Mouse (Mus musculus) stomach, embryonic 15.5 days (tissue): ENCODE data around the gene Mindy4. TPM values are rescaled to one million over a fixed set of nuclear protein-coding genes. Genes with fewer than 3 reads are reported as not detected.

ENCODE experiments used
- ATAC-seq: fragments of 200-750 bp; cut with Nextera tagmentation; 2 replicates; pipeline ENCODE4 v1.8.0; 2017; ENCODE audit warnings: low read depth, moderate number of reproducible peaks, moderate TSS enrichment; ENCODE audit not compliant: insufficient read depth, low FRiP score
- H3K27ac ChIP-seq: fragments of 300-500 bp; sonication (generic); 2 replicates; pipeline ENCODE4 v1.5.1; 2015; ENCODE audit warnings: mild to moderate bottlenecking, inconsistent platforms
- H3K27me3 ChIP-seq: fragments of 300-500 bp; sonication (generic); replicated peaks from 2 replicates; pipeline ENCODE4 v1.6.1; 2015; ENCODE audit warnings: inconsistent platforms
- H3K36me3 ChIP-seq: fragments of 300-500 bp; sonication (generic); 2 replicates; pipeline ENCODE4 v1.6.1; 2015; ENCODE audit warnings: inconsistent platforms
- H3K4me1 ChIP-seq: fragments of 300-500 bp; sonication (generic); 2 replicates; pipeline ENCODE4 v1.6.1; 2015; ENCODE audit warnings: inconsistent platforms
- H3K4me2 ChIP-seq: fragments of 300-500 bp; sonication (generic); 2 replicates; pipeline ENCODE4 v1.6.1; 2015; ENCODE audit warnings: mild to moderate bottlenecking, inconsistent platforms
- H3K4me3 ChIP-seq: fragments of 300-500 bp; sonication (generic); replicated peaks from 2 replicates; pipeline ENCODE4 v1.5.1; 2015; ENCODE audit warnings: inconsistent platforms
- H3K9ac ChIP-seq: fragments of 300-500 bp; sonication (generic); 2 replicates; pipeline ENCODE4 v1.6.1; 2015; ENCODE audit warnings: inconsistent platforms
- H3K9me3 ChIP-seq: fragments of 300-500 bp; sonication (generic); 2 replicates; pipeline ENCODE4 v1.6.1; 2016; ENCODE audit warnings: inconsistent platforms
- whole genome bisulfite sequencing: fragments of 180-500 bp; shearing (Covaris S2); methylation state at CpG from one replicate; pipeline ENCODE4 v1.1.7; 2015; 5-methylcytosine and 5-hydroxymethylcytosine counted together
- polyA plus RNA-seq: library from polyadenylated mRNA; unstranded; fragments of >200 nt; fragmentation: Nextera tagmentation; extraction: Ambion mirVana; gene quantifications from 2 replicates; pipeline ENCODE4 v1.2.1, GENCODE M21; 2015

Gene Mindy4
- polyA plus RNA-seq, 1 experiment from 2014 or later, result 8.7 TPM

DNA sequence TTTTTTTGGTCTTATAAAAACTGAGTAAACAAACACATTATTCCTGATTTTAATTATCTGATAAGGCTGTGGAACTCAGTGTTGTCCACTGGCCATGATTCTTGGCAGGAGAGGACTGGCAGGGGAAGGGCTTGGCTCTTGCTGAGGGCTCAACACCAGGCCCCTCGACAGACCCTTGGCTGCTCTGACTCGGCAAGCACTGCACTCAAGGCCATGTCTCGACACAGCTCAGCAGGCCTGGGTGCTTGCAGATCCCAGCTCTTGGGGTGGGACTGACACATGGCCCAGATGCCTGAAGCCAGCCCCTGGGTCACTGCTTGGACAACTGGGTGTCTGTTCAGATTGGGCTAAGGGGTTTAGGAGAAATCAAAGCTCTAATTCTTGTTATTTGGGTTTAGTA is 11.4 kb downstream of the Mindy4 start:
- H3K36me3 ChIP-seq, result 0 out of 2 replicates have a peak, but pooled peaks cover 6% of the 10 kb centered on the region
- no peaks in the 10 kb centered on the region for H3K9me3 ChIP-seq
- no peaks in the 10 kb centered on the region for H3K27me3 ChIP-seq
- H3K4me3 ChIP-seq, result no peak overlapping the region
- ATAC-seq, result no peak
- no peaks in the 10 kb centered on the region for H3K4me1 ChIP-seq
- H3K27ac ChIP-seq, result no peak overlapping the region
- no peak overlapping the region for H3K4me2 ChIP-seq
- no peak overlapping the region for H3K9ac ChIP-seq
- WGBS, result 67% methylated on average over 3 of the region's 3 CpGs

DNA sequence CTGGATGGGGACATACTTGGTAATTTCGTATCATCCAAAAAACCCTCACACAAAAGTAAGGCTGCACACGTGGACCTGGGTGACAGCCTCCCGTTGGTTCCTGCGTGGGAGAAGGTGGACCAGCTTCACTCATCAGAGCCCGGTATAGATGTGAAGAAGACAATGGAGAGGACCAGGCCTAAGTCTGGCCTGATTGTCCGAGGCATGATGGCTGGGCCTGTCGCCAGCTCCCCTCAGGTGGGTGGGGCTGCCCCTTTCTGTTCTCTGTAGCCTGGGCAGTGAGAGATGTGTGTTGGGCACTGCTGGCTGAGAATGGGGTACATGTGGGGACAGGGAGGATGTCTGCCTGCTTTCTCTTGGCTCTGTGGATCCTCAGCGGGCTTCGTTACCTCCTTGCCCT is 15.0 kb downstream of the Mindy4 start:
- H3K9me3 ChIP-seq, result no peaks in the 10 kb centered on the region
- H3K27ac ChIP-seq, result no peak overlapping the region
- H3K9ac ChIP-seq, result no peak overlapping the region
- 0 out of 2 replicates have a peak, but pooled peaks cover 6% of the 10 kb centered on the region for H3K36me3 ChIP-seq
- H3K27me3 ChIP-seq, result no peaks in the 10 kb centered on the region
- WGBS, result 88% methylated on average over 9 of the region's 9 CpGs
- H3K4me1 ChIP-seq, result no peaks in the 10 kb centered on the region
- ATAC-seq, result no peak
- H3K4me2 ChIP-seq, result no peak overlapping the region
- H3K4me3 ChIP-seq, result no peak overlapping the region

DNA sequence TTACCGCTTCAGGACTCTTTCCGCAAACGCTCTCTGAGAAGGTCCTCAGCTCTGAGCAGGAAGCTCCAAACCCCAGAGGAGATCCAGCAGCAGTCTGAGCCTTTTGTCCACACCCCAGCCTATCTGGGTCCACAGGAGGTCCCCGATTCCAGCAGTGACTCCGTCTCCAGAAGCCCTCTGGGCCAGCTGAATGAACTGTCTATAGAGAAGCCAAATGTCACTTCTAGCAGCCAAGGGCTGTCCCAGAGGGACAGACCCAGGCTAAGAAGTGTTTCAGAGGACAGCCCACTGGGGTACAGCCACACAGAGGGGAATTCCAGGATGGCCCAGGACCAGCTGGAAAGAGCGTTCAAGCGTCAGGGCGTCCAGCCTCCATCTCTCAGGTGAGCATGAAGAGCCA is 20.8 kb downstream of the Mindy4 start:
- Histone ChIP-seq H3K9ac (no peak overlapping the region), H3K27ac (no peak overlapping the region), H3K4me3 (no peak overlapping the region), H3K36me3 (peaks cover 7% of the 10 kb centered on the region), H3K4me2 (no peak overlapping the region), H3K9me3 (no peaks in the 10 kb centered on the region), H3K4me1 (no peaks in the 10 kb centered on the region), H3K27me3 (no peaks in the 10 kb centered on the region)
- no peak for ATAC-seq
- 97% methylated on average over 8 of the region's 8 CpGs for WGBS

DNA sequence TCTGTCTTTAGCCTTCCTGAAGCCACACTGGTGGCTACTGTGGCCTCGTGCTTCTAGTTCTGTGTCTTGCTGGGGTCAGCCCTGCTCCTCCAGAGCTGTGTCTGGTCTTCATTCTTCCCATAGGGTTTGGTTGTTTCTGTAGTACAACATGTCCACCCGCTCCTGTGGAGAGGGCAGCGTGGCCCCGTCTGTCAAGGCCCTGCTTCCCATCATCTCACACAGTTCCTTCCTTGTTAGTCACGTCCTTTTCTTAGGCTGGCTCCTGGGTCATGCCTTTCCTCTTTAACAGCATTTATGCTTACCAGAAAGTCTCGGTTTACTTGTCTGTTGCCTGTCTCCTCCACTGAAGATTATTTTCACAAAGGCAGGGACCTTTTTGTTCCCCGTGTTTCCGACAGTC is 26.9 kb downstream of the Mindy4 start:
- no peak for ATAC-seq
- no peaks in the 10 kb centered on the region for H3K36me3 ChIP-seq
- no peak overlapping the region for H3K4me2 ChIP-seq
- H3K27me3 ChIP-seq, result no peaks in the 10 kb centered on the region
- no peaks in the 10 kb centered on the region for H3K9me3 ChIP-seq
- WGBS, result 79% methylated on average over 8 of the region's 8 CpGs
- no peak overlapping the region for H3K27ac ChIP-seq
- H3K4me1 ChIP-seq, result no peaks in the 10 kb centered on the region
- H3K4me3 ChIP-seq, result no peak overlapping the region
- H3K9ac ChIP-seq, result no peak overlapping the region

DNA sequence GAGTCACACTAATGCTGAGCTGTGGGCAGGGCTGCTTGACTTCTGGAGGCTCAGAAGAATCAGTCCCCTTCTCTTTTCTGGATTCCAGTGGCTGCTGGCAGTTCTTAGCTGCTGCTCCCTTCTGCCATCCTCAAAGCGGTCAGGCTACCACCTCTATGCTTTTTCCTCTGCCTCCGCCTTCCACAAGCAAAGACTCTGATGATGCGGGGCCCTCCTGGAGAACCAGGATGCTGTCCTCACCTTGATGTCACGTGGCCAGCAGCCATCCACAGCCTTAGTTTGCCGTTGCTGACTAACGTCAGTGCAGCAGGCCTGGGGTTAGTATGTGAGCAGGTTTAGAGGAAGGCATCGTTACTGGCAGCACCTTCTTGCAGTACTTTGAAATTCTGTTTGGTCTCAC is 28.9 kb downstream of the Mindy4 start:
- no peak overlapping the region for H3K4me2 ChIP-seq
- 85% methylated on average over 7 of the region's 7 CpGs for WGBS
- no peak overlapping the region for H3K27ac ChIP-seq
- H3K9ac ChIP-seq, result no peak overlapping the region
- no peaks in the 10 kb centered on the region for H3K9me3 ChIP-seq
- no peaks in the 10 kb centered on the region for H3K27me3 ChIP-seq
- ATAC-seq, result no peak
- no peaks in the 10 kb centered on the region for H3K4me1 ChIP-seq
- H3K4me3 ChIP-seq, result no peak overlapping the region
- no peaks in the 10 kb centered on the region for H3K36me3 ChIP-seq

DNA sequence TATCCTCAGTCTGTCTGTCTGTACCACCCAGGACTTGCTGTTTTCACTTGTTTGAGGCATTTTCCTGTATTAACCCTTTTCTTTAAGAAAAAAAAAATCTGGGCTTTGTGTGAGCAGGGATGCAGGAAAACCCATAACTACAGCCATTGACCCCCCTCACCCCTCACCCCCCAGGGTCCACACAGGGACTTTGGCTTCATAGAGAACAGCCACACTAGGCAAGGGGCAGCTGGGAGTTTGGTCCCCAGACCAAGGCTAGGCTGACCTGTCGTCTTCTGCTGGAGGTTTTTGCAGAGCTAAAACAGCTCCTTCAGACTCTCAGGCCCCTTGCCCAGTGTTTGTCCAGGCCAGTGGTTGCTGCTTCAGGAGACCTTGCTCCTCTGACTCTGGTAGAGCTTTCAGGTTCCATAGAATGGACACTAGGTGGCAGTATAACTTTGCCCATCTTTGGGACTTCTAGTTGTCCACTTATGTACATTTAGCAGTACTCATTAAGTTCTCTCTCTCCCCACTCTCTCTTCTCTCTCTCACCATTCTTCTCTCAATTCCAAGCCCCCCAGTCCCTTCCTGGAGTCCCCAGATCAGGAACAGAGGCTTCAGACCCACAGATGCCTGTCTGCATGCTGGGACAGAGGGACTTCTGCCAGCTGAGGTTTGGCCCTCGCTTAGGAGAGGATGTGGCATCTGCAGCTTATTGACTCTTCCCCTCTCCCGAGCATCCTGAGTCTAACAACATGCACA is 29.5 kb downstream of the Mindy4 start:
- Histone ChIP-seq H3K27ac (no peak overlapping the region), H3K9me3 (no peaks in the 10 kb centered on the region), H3K4me3 (no peak overlapping the region), H3K36me3 (no peaks in the 10 kb centered on the region), H3K9ac (no peak overlapping the region), H3K4me1 (no peaks in the 10 kb centered on the region), H3K4me2 (no peak overlapping the region), H3K27me3 (no peaks in the 10 kb centered on the region)
- ATAC-seq, result no peak
- 54% methylated on average over 3 of the region's 3 CpGs for WGBS

DNA sequence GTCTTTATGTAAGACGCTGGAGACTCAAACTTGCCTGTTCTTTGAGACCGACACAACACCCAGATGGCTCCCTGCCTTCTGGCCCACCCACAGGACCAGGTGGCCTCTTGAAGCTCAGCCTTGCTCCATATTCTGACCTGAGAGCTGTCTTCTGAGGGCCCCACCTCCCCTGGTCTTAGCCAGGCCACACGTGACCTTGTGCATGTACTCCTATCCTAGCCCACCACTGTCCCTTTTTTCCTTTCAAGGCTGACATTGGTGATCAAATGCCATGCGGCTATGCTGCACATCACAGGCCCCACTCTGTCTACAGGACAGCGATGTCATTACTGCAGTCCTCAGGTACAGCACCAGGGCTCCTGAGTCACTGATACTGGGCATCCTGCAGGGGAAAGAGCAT is 30.1 kb downstream of the Mindy4 start:
- H3K9ac ChIP-seq, result no peak overlapping the region
- ATAC-seq, result no peak
- no peaks in the 10 kb centered on the region for H3K4me1 ChIP-seq
- H3K27me3 ChIP-seq, result no peaks in the 10 kb centered on the region
- H3K4me2 ChIP-seq, result no peak overlapping the region
- WGBS, result 92% methylated on average over 5 of the region's 5 CpGs
- no peaks in the 10 kb centered on the region for H3K36me3 ChIP-seq
- no peak overlapping the region for H3K4me3 ChIP-seq
- no peaks in the 10 kb centered on the region for H3K9me3 ChIP-seq
- H3K27ac ChIP-seq, result no peak overlapping the region

DNA sequence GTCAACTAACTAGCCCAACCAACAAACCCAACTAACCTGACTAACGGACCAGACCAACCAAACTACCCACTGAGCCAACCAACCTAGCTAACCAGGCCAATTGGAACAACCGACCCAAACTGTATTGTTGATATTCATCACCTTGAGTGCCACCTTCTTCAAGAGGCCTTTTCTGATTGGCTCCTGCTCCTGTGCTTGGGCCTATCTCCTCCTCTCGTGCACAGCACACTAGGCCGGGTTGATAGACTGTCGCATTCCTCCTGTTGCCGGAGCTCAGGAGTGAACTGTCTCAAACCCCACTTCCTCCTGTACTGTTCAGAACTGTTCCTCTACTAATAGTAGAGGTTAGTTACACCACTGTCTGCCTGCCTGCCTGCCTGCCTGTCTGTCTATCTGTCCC is 31.5 kb downstream of the Mindy4 start:
- H3K4me1 ChIP-seq, result no peaks in the 10 kb centered on the region
- H3K9ac ChIP-seq, result no peak overlapping the region
- no peaks in the 10 kb centered on the region for H3K9me3 ChIP-seq
- H3K4me3 ChIP-seq, result no peak overlapping the region
- H3K36me3 ChIP-seq, result no peaks in the 10 kb centered on the region
- 84% methylated on average over 6 of the region's 6 CpGs for WGBS
- H3K4me2 ChIP-seq, result no peak overlapping the region
- ATAC-seq, result no peak
- H3K27ac ChIP-seq, result no peak overlapping the region
- H3K27me3 ChIP-seq, result no peaks in the 10 kb centered on the region

DNA sequence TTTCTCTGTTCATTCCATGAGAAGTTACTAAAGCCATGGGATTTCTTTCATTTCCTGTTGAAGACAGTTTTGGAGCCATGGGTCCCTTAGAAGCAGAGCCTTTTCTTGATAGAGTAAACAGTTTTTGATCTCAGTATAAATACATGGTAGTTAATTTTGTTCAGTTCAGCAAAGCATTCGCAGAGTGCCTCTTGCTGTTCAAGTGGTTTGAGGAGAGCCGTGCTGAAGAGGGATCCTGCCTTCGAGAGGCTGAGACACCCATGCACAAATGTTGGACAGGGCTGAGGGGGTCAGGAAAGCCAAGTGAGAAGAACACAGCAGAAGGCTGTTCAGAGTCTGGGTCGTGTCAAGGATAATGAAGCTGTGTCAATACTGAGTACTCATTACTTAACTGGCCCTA is 32.5 kb downstream of the Mindy4 start:
- no peaks in the 10 kb centered on the region for H3K36me3 ChIP-seq
- no peaks in the 10 kb centered on the region for H3K4me1 ChIP-seq
- 45% methylated on average over 4 of the region's 4 CpGs for WGBS
- no peak overlapping the region for H3K27ac ChIP-seq
- H3K4me3 ChIP-seq, result no peak overlapping the region
- no peak overlapping the region for H3K9ac ChIP-seq
- H3K27me3 ChIP-seq, result no peaks in the 10 kb centered on the region
- no peak overlapping the region for H3K4me2 ChIP-seq
- no peak for ATAC-seq
- no peaks in the 10 kb centered on the region for H3K9me3 ChIP-seq

DNA sequence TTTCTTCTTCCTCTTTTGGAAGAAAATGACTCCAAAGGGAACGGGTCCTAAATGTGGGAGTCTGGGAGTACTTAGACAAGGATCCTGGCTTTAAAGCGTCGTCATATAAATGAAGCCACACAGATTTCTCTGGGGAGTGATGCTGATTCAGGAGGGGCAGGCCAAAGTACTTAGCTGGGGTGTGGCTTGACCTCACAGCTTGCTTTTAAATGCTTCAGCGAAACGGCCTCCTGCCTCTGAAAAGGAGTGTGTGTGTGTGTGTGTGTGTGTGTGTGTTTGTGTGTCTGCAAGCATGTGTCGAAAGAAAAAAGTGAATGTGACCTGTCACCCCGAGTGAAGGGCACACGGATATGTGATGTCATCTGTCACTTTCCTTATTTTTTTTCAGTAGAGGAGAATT is 36.7 kb downstream of the Mindy4 start:
- no peaks in the 10 kb centered on the region for H3K27me3 ChIP-seq
- H3K9me3 ChIP-seq, result no peaks in the 10 kb centered on the region
- ATAC-seq, result no peak
- no peak overlapping the region for H3K9ac ChIP-seq
- no peaks in the 10 kb centered on the region for H3K36me3 ChIP-seq
- H3K4me1 ChIP-seq, result no peaks in the 10 kb centered on the region
- no peak overlapping the region for H3K4me2 ChIP-seq
- 50% methylated on average over 8 of the region's 8 CpGs for WGBS
- H3K4me3 ChIP-seq, result no peak overlapping the region
- H3K27ac ChIP-seq, result no peak overlapping the region

DNA sequence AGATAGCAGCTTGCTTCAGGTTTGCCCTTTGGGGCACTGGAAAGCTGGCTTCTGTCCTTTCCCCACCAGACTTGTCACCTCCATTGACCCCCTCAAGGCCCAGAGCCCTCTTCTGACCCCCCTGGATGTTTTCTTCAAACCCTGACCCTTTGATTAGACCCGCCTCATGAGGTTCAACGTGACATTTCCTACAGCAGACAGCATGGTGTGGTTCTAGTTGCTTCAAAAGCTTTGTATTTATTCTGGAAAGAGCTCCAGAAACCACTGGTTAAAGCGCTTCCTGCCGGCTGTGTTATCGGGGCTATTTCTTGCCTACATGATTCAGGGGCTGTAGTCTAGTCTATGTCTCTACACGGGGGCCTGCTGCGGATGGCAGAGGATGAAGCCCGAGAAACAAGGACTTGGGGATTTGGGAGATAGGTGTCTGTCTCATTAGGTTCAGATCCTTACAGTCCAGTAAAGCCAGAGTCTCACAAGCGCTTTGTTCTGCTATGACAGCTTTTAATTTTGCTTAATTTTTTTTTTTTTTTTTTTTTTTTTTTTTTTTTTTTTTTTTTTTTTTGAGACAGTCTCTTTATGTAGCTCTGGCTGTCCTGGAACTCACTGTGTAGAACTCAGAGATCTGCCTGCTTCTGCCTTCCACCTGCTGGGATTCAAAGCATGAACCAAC is 37.5 kb downstream of the Mindy4 start:
- Histone ChIP-seq H3K4me1 (no peaks in the 10 kb centered on the region), H3K4me2 (no peak overlapping the region), H3K36me3 (no peaks in the 10 kb centered on the region), H3K27ac (no peak overlapping the region), H3K27me3 (no peaks in the 10 kb centered on the region), H3K9me3 (no peaks in the 10 kb centered on the region), H3K4me3 (no peak overlapping the region), H3K9ac (no peak overlapping the region)
- WGBS, result 81% methylated on average over 9 of the region's 9 CpGs
- no peak for ATAC-seq

DNA sequence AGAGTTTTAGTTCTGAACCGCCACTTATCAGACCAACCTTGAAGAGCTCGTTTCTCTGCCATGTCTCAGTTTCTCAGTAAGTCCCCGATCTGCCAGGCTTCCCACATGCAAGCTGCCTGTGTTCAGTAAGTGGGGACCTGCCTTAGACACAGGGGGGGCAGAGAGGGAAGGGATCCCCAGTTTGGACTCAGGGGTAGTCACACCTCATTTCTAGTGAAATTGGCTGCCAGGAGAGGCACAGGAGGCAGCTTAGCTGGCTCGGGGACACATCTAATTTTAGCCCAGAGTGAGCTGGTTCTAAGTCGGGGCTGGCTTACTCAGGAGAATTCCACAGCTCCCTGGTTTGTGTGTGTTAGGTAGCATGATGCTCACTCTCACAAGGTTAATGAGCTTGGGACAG is 38.3 kb downstream of the Mindy4 start:
- ATAC-seq, result no peak
- Histone ChIP-seq H3K4me2 (no peak overlapping the region), H3K9ac (no peak overlapping the region), H3K36me3 (no peaks in the 10 kb centered on the region), H3K27ac (no peak overlapping the region), H3K4me1 (no peaks in the 10 kb centered on the region), H3K9me3 (no peaks in the 10 kb centered on the region), H3K4me3 (no peak overlapping the region), H3K27me3 (no peaks in the 10 kb centered on the region)
- WGBS, result 70% methylated on average over 5 of the region's 5 CpGs
